Mouse (Mus musculus) duodenum, adult 2 months (tissue): Measurements from ENCODE around the gene Slc41a3. TPM values are rescaled to one million over a fixed set of nuclear protein-coding genes. Genes with fewer than 3 reads are reported as not detected.

ENCODE experiments used
- polyA plus RNA-seq: library from polyadenylated mRNA; depleted of rRNA; stranded (reverse); fragments of >200 nt; gene quantifications from 2 replicates; pipeline ENCODE4 v1.2.3, GENCODE M21; 2012; ENCODE audit warnings: low replicate concordance; rRNA removed

Slc41a3 gene
- 2.1 and 7.6 TPM in 2 replicates for polyA plus RNA-seq

DNA sequence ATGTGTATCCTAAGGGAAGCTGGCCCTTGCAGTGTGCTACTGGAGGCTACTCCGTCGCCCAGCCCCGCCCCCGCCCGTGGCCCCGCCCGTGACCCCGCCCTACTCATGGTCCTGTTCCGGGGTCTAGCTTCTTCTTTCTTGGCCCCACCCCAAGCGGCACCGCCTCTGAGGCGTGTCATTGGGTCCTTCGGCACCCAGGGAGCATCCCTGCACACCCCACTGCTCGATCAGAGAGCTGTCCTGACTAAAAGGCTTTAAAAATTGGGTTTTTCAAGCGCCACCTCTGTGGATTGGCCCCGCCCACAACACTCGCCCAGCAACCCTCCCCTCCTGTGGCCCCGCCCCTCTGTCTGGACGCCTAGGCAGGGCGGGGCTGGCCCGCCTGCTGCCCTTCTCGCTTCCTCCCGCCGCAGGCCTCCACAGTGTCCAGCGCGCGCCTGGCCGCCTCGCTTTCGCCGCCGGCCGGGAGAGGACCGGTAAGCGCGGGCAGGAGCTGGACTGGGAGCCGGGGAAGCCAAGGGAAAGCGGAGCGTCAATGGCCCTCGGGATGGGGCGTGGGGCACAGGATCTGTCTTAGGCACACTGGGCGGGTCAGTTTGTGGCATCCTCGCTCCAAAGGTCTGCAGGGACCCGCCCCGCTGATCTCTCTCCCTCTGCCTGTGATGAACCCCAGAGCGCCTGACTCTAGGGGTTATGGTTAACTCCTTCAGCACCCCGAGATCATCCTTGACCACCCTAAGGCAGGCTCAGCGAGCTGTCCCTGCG is at the start of gene Slc41a3:
Slc41a3 (plus strand) TSS at position 193 of the 765 bp plus-strand sequence.

Other genes starting within 250 kb of the Slc41a3 start
- gene Zxdc, start 235.2 kb upstream of the Slc41a3 start, polyA plus RNA-seq, result 20.4 and 31.9 TPM in 2 replicates
- 0.08 and 0.20 TPM in 2 replicates for gene Cfap100, start 175.9 kb upstream of the Slc41a3 start, polyA plus RNA-seq
- 10.1 and 41.3 TPM in 2 replicates for gene Klf15, start 142.1 kb upstream of the Slc41a3 start, polyA plus RNA-seq
- 22.8 and 63.3 TPM in 2 replicates for gene Aldh1l1, start 118.3 kb upstream of the Slc41a3 start, polyA plus RNA-seq